Comparison of ENCODE assay signal across 18 mouse cellular contexts in the genomic region with DNA sequence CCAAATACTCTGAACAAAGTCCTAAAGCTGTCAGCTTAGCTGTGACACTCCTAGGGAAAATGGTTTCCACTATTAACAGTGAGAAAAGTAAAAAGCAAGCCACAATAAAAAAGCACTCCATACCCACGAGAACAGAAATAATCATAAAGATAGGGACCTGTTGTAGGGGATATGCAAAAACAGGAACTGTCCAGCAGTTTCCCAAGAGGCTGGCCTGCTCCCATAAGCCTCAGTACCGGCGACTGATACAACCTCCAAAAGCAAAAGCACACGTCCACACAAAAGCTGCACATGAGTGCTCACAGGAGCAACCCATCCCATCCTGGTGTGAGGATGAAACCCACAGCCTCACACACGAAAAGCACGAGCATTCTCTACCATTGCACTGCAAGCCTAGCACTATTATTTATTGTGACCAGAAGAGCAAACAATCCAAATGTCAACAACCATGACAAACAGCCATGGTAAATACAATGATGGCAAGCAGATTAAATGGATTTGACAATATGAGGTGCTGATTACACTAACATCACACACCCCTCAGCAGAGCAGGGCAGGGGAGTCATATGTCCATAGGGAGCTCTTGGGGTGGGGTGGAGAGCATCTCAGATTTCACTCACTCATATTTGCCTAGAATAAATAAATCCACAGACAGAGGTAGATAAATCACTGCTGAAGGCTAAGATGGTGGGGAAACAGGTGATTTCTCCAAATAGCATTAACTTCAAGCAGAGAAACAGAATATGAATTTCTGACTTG.
DNase-seq lines count a peak whose midpoint lies in the region; ATAC-seq and TF ChIP-seq lines count a peak whose summit lies in the region.
"Had no signal": no experiment of that assay in that cellular context is flagged by ENCODE, and none has a peak within 500 bp of the region (broad histone marks: within the 10 kb centered on the region; RNA-seq: fewer than 3 reads in every experiment).

No protein-coding gene starts in this region.

- DNase-seq in intestine, embryonic 14.5 days (ENCODE audit: low spot score) = peak; percentile 35
- DNase-seq in MEL-GATA-1-ER (ENCODE audit: extremely low read depth, low read depth) = peak; percentile 34
- DNase-seq in left cerebral cortex, adult 2 months (ENCODE audit: extremely low spot score in 1 of 2, low spot score in 2 of 2) = no peak
- DNase-seq in adrenal gland, adult 8-10 months = no peak
- DNase-seq in ovary, postnatal 10 days (ENCODE audit: low spot score) = no peak
- DNase-seq: cerebellum, postnatal 25 days; heart, adult 2 months; heart, postnatal 10 days; kidney, adult 11 months; kidney, postnatal 36 days; left cerebral cortex, postnatal 4 days; lung, postnatal 4 days; right cerebral cortex, postnatal 14 days; thymus, postnatal 36 days had no signal

- no peak overlapping the region for H3K4me2 ChIP-seq in intestine, embryonic 14.5 days (ENCODE audit: low read length)
- no peak overlapping the region for H3K4me2 ChIP-seq in intestine, embryonic 15.5 days (replicated peaks)
- H3K4me2 ChIP-seq in midbrain, embryonic 12.5 days (replicated peaks) = no peak overlapping the region
- H3K4me2 ChIP-seq: embryonic facial prominence, embryonic 13.5 days had no signal

- no peaks in the 10 kb centered on the region for H3K36me3 ChIP-seq in intestine, embryonic 14.5 days (ENCODE audit: control insufficient read depth, insufficient read depth, low read length)
- 0 out of 2 replicates have a peak, but pooled peaks cover 5% of the 10 kb centered on the region for H3K36me3 ChIP-seq in intestine, embryonic 15.5 days
- no peaks in the 10 kb centered on the region for H3K36me3 ChIP-seq in midbrain, embryonic 12.5 days

- H3K27ac ChIP-seq in intestine, embryonic 14.5 days (ENCODE audit: low read depth) = no peak overlapping the region; the same call in 1 of the 2 replicates
- no peak overlapping the region for H3K27ac ChIP-seq in intestine, embryonic 15.5 days
- H3K27ac ChIP-seq in midbrain, embryonic 12.5 days (replicated peaks) = peak overlapping the region; percentile 80
- no peak overlapping the region for H3K27ac ChIP-seq in left cerebral cortex, adult 2 months
- H3K27ac ChIP-seq: embryonic facial prominence, embryonic 13.5 days; heart, adult 2 months had no signal

- H3K27me3 ChIP-seq in intestine, embryonic 14.5 days (replicated peaks; ENCODE audit: control insufficient read depth, insufficient read depth, low read length) = no peaks in the 10 kb centered on the region
- H3K27me3 ChIP-seq in intestine, embryonic 15.5 days (replicated peaks) = no peaks in the 10 kb centered on the region
- no peaks in the 10 kb centered on the region for H3K27me3 ChIP-seq in midbrain, embryonic 12.5 days
- H3K27me3 ChIP-seq: embryonic facial prominence, embryonic 13.5 days had no signal

- H3K4me1 ChIP-seq in intestine, embryonic 14.5 days (replicated peaks; ENCODE audit: control insufficient read depth, insufficient read depth, low read length) = peaks cover 17% of the 10 kb centered on the region; the same call in 1 of the 2 replicates
- peaks cover 4% of the 10 kb centered on the region; the same call in 1 of the 2 replicates for H3K4me1 ChIP-seq in intestine, embryonic 15.5 days (replicated peaks)
- H3K4me1 ChIP-seq in midbrain, embryonic 12.5 days = peaks cover 21% of the 10 kb centered on the region

- peaks cover 9% of the 10 kb centered on the region; the same call in 1 of the 2 replicates for H3K9me3 ChIP-seq in intestine, embryonic 14.5 days (ENCODE audit: control insufficient read depth, low read length)
- H3K9me3 ChIP-seq in intestine, embryonic 15.5 days = no peaks in the 10 kb centered on the region
- no peaks in the 10 kb centered on the region for H3K9me3 ChIP-seq in midbrain, embryonic 12.5 days
- H3K9me3 ChIP-seq: embryonic facial prominence, embryonic 13.5 days had no signal

- no peak for ATAC-seq in intestine, embryonic 14.5 days (replicated peaks; ENCODE audit: low FRiP score, low TSS enrichment, low read depth)
- no peak for ATAC-seq in intestine, embryonic 15.5 days
- ATAC-seq in granulocyte monocyte progenitor cell, adult 5-6 weeks (replicated peaks; ENCODE audit: poor library complexity, severe bottlenecking) = peak; percentile 73
- no peak for ATAC-seq in midbrain, embryonic 12.5 days (ENCODE audit: low FRiP score, low read depth)

- H3K9ac ChIP-seq in intestine, embryonic 14.5 days (ENCODE audit: low read length) = no peak overlapping the region
- H3K9ac ChIP-seq in intestine, embryonic 15.5 days = no peak overlapping the region
- no peak overlapping the region for H3K9ac ChIP-seq in midbrain, embryonic 12.5 days (replicated peaks)
- H3K9ac ChIP-seq: embryonic facial prominence, embryonic 13.5 days had no signal

- 60% methylated on average over 6 of the region's 6 CpGs for WGBS in intestine, embryonic 14.5 days
- whole genome bisulfite sequencing in intestine, embryonic 15.5 days = 52% methylated on average over 6 of the region's 6 CpGs
- whole genome bisulfite sequencing in midbrain, embryonic 12.5 days = 57% methylated on average over 6 of the region's 6 CpGs

- no peak overlapping the region for H3K4me3 ChIP-seq in intestine, embryonic 14.5 days (ENCODE audit: low read depth, low read length)
- H3K4me3 ChIP-seq in intestine, embryonic 15.5 days (replicated peaks) = no peak overlapping the region
- H3K4me3 ChIP-seq in midbrain, embryonic 12.5 days = no peak overlapping the region
- no peak overlapping the region for H3K4me3 ChIP-seq in left cerebral cortex, adult 2 months
- H3K4me3 ChIP-seq: embryonic facial prominence, embryonic 13.5 days; heart, adult 2 months had no signal

- no peak for TF ChIP-seq CTCF in left cerebral cortex, adult 2 months (IDR thresholded peaks at IDR 0.05)

- intact Hi-C loops in left cerebral cortex, adult 2 months (cut with DNase I) = no loop called here

Comparison
In these comparisons a context has a peak if more than half of its experiments do, and no peak if none do; other contexts are left out.
1. DNase-seq: peak in intestine, embryonic 14.5 days (single experiment) and MEL-GATA-1-ER (single experiment); none in left cerebral cortex, adult 2 months (0 of 2), adrenal gland, adult 8-10 months (single experiment) and ovary, postnatal 10 days (single experiment).